Mouse (Mus musculus): ENCODE measurements around the gene Hrk. TPM values are rescaled to one million over a fixed set of nuclear protein-coding genes. Genes with fewer than 3 reads are reported as not detected.

The Hrk gene
- 0.29 and 0.38 TPM in 2 replicates for polyA plus RNA-seq (2014; fragmentation: Nextera tagmentation; extraction: Ambion mirVana)

DNA sequence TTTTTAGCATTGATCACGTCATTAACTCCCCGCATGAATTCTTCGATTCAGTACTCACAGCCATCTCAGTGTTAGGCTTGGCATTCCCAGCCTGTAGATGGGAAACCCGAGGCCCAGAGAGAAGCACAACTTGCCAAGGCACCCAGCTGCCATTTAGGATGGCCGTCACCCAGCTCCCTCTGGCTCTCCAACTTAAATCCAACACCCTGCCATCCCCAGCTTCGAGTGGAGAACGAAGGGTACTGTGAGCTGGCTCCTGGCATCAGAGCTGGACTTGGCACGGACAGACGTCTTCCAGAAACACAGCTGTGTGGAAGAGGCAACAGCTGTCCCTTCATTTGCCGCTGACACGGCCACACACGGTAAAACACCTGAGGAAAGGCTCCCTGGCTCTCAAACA is at the start of gene Hrk:
Hrk (plus strand) TSS at position 68 of the 400 bp plus-strand sequence.
- H3K4me1 ChIP-seq (ENCODE audit: control insufficient read depth, insufficient read depth, low read length) = no peaks in the 10 kb centered on the region
- no peak within 1 kb of the TSS for H3K4me3 ChIP-seq (ENCODE audit: low read depth, low read length)
- no peak within 1 kb of the TSS for H3K4me2 ChIP-seq (ENCODE audit: low read depth, low read length)
- DNase-seq (ENCODE audit: low spot score) (no peak), ATAC-seq (ENCODE audit: low read depth) (no peak)
- H3K9ac ChIP-seq (ENCODE audit: low read depth, low read length) = no peak within 1 kb of the TSS
- peaks cover 42% of the 10 kb centered on the region for H3K27me3 ChIP-seq (replicated peaks; ENCODE audit: control insufficient read depth, insufficient read depth, low read length)
- H3K9me3 ChIP-seq (ENCODE audit: control insufficient read depth, low read length) = no peaks in the 10 kb centered on the region
- no peaks in the 10 kb centered on the region for H3K36me3 ChIP-seq (ENCODE audit: control insufficient read depth, insufficient read depth, low read length)
- H3K27ac ChIP-seq (replicated peaks; ENCODE audit: low read depth, low read length) = no peak within 1 kb of the TSS
- 65% methylated on average over 12 of the region's 12 CpGs for WGBS

DNA sequence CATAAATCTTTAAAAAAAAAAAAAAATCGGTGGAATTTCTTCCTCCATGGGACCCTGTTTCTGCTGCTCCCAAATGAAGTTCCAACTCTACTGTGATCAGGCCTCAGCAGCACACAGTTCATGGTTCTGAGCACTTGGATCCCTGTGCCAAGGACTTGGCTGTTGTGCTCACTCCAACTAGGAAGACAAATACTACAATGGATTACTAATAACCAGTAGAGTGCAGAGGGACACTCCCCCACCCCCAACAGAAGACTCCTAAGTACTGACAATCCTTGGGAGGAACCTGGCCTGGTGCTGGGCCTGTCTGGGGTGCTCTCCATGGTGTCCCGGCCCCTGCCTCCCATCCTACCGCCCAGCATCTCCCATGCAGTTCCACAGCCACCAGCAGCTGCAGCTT is 46.1 kb upstream of the Hrk start:
- no peak overlapping the region for H3K9ac ChIP-seq (ENCODE audit: low read depth, low read length)
- ATAC-seq (ENCODE audit: low read depth) (no peak), DNase-seq (ENCODE audit: low spot score) (no peak)
- H3K9me3 ChIP-seq (ENCODE audit: control insufficient read depth, low read length) = no peaks in the 10 kb centered on the region
- H3K27me3 ChIP-seq (replicated peaks; ENCODE audit: control insufficient read depth, insufficient read depth, low read length) = no peaks in the 10 kb centered on the region
- H3K4me2 ChIP-seq (ENCODE audit: low read depth, low read length) = no peak overlapping the region
- no peak overlapping the region for H3K27ac ChIP-seq (replicated peaks; ENCODE audit: low read depth, low read length)
- H3K4me3 ChIP-seq (ENCODE audit: low read depth, low read length) = no peak overlapping the region
- peaks cover 10% of the 10 kb centered on the region for H3K4me1 ChIP-seq (ENCODE audit: control insufficient read depth, insufficient read depth, low read length)
- H3K36me3 ChIP-seq (ENCODE audit: control insufficient read depth, insufficient read depth, low read length) = peaks cover 10% of the 10 kb centered on the region; the same call in 1 of the 2 replicates
- 92% methylated on average over 3 of the region's 3 CpGs for WGBS

- no peak overlapping the region for H3K27ac ChIP-seq (replicated peaks; ENCODE audit: low read depth, low read length)
- 95% methylated on average over 5 of the region's 5 CpGs for WGBS
Measured at GRCm38 (mm10) chr5:118118922-118119321, 45.5 kb upstream of the Hrk start.

DNA sequence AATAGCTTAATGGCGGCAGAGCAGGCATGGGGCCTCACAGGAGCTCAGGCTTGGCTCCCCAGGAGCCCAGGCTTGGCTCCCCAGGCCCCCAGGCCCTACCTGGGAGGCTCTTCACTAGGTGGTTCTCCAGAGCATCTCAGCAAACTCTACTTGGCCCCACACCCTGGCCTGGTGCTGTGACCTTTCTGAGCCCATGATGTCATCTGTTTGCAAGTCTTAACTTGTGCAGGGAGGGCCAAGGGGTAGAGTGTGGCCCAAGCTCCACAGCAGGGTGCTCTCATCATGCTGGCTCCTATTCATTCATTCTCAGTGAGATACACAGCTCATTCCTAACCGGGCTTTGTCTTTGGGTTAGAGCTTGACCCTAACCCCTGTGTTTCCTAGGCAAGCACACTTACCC is 43.8 kb upstream of the Hrk start:
- ATAC-seq (ENCODE audit: low read depth) = no peak
- no peak overlapping the region for H3K4me3 ChIP-seq (ENCODE audit: low read depth, low read length)
- no peaks in the 10 kb centered on the region for H3K9me3 ChIP-seq (ENCODE audit: control insufficient read depth, low read length)
- H3K27me3 ChIP-seq (replicated peaks; ENCODE audit: control insufficient read depth, insufficient read depth, low read length) = no peaks in the 10 kb centered on the region
- no peak overlapping the region for H3K9ac ChIP-seq (ENCODE audit: low read depth, low read length)
- peaks cover 14% of the 10 kb centered on the region for H3K4me1 ChIP-seq (ENCODE audit: control insufficient read depth, insufficient read depth, low read length)
- no peak overlapping the region for H3K4me2 ChIP-seq (ENCODE audit: low read depth, low read length)
- peaks cover 23% of the 10 kb centered on the region; the same call in 1 of the 2 replicates for H3K36me3 ChIP-seq (ENCODE audit: control insufficient read depth, insufficient read depth, low read length)
- DNase-seq (ENCODE audit: low spot score) = no peak
- 31% methylated on average over 2 of the region's 2 CpGs for WGBS
- H3K27ac ChIP-seq (replicated peaks; ENCODE audit: low read depth, low read length) = no peak overlapping the region

More at GRCm38 (mm10) chr5:118118922-118119321, 45.5 kb upstream of the Hrk start:
- DNase-seq (ENCODE audit: low spot score) (no peak), ATAC-seq (ENCODE audit: low read depth) (no peak)
- Histone ChIP-seq H3K36me3 (ENCODE audit: control insufficient read depth, insufficient read depth, low read length) (peaks cover 10% of the 10 kb centered on the region; the same call in 1 of the 2 replicates), H3K4me2 (ENCODE audit: low read depth, low read length) (no peak overlapping the region), H3K9ac (ENCODE audit: low read depth, low read length) (no peak overlapping the region), H3K4me3 (ENCODE audit: low read depth, low read length) (no peak overlapping the region), H3K9me3 (ENCODE audit: control insufficient read depth, low read length) (no peaks in the 10 kb centered on the region), H3K27me3 (replicated peaks; ENCODE audit: control insufficient read depth, insufficient read depth, low read length) (no peaks in the 10 kb centered on the region), H3K4me1 (ENCODE audit: control insufficient read depth, insufficient read depth, low read length) (peaks cover 14% of the 10 kb centered on the region)

GRCm38 (mm10) chr5:118121928-118122327 is 42.5 kb upstream of the Hrk start:
- no peak for ATAC-seq (ENCODE audit: low read depth)
- H3K27me3 ChIP-seq (replicated peaks; ENCODE audit: control insufficient read depth, insufficient read depth, low read length) = no peaks in the 10 kb centered on the region
- H3K36me3 ChIP-seq (ENCODE audit: control insufficient read depth, insufficient read depth, low read length) = peaks cover 35% of the 10 kb centered on the region; the same call in 1 of the 2 replicates
- WGBS = 82% methylated on average over 4 of the region's 4 CpGs
- DNase-seq (ENCODE audit: low spot score) = no peak
- H3K9ac ChIP-seq (ENCODE audit: low read depth, low read length) = no peak overlapping the region
- H3K27ac ChIP-seq (replicated peaks; ENCODE audit: low read depth, low read length) = no peak overlapping the region
- no peak overlapping the region for H3K4me2 ChIP-seq (ENCODE audit: low read depth, low read length)
- H3K4me1 ChIP-seq (ENCODE audit: control insufficient read depth, insufficient read depth, low read length) = peaks cover 14% of the 10 kb centered on the region
- no peaks in the 10 kb centered on the region for H3K9me3 ChIP-seq (ENCODE audit: control insufficient read depth, low read length)
- no peak overlapping the region for H3K4me3 ChIP-seq (ENCODE audit: low read depth, low read length)

GRCm38 (mm10) chr5:118123096-118123495 is 41.4 kb upstream of the Hrk start:
- H3K4me3 ChIP-seq (ENCODE audit: low read depth, low read length) = no peak overlapping the region
- H3K4me2 ChIP-seq (ENCODE audit: low read depth, low read length) = 0 out of 2 replicates have a peak overlapping the region, but pooled peaks have one; percentile 12
- no peaks in the 10 kb centered on the region for H3K27me3 ChIP-seq (replicated peaks; ENCODE audit: control insufficient read depth, insufficient read depth, low read length)
- no peaks in the 10 kb centered on the region for H3K9me3 ChIP-seq (ENCODE audit: control insufficient read depth, low read length)
- 36% methylated on average over 10 of the region's 10 CpGs for whole genome bisulfite sequencing
- no peak overlapping the region for H3K9ac ChIP-seq (ENCODE audit: low read depth, low read length)
- ATAC-seq (ENCODE audit: low read depth) = peak; percentile 48; the same call in 1 of the 2 replicates
- H3K27ac ChIP-seq (replicated peaks; ENCODE audit: low read depth, low read length) = peak overlapping the region; percentile 53
- H3K4me1 ChIP-seq (ENCODE audit: control insufficient read depth, insufficient read depth, low read length) = peaks cover 14% of the 10 kb centered on the region
- H3K36me3 ChIP-seq (ENCODE audit: control insufficient read depth, insufficient read depth, low read length) = peaks cover 43% of the 10 kb centered on the region
- DNase-seq (ENCODE audit: low spot score) = peak; percentile 62

- WGBS = 85% methylated on average over 3 of the region's 4 CpGs
- H3K4me1 ChIP-seq (ENCODE audit: control insufficient read depth, insufficient read depth, low read length) = peaks cover 7% of the 10 kb centered on the region; the same call in 1 of the 2 replicates
- H3K4me2 ChIP-seq (ENCODE audit: low read depth, low read length) = no peak overlapping the region
- DNase-seq (ENCODE audit: low spot score) (no peak), ATAC-seq (ENCODE audit: low read depth) (no peak)
- no peaks in the 10 kb centered on the region for H3K9me3 ChIP-seq (ENCODE audit: control insufficient read depth, low read length)
- H3K27me3 ChIP-seq (replicated peaks; ENCODE audit: control insufficient read depth, insufficient read depth, low read length) = no peaks in the 10 kb centered on the region
- H3K9ac ChIP-seq (ENCODE audit: low read depth, low read length) = no peak overlapping the region
- H3K27ac ChIP-seq (replicated peaks; ENCODE audit: low read depth, low read length) = no peak overlapping the region
- no peak overlapping the region for H3K4me3 ChIP-seq (ENCODE audit: low read depth, low read length)
- peaks cover 61% of the 10 kb centered on the region for H3K36me3 ChIP-seq (ENCODE audit: control insufficient read depth, insufficient read depth, low read length)
Measured at GRCm38 (mm10) chr5:118126671-118127070, 37.8 kb upstream of the Hrk start.

GRCm38 (mm10) chr5:118128208-118128607 is 36.2 kb upstream of the Hrk start:
- no peaks in the 10 kb centered on the region for H3K27me3 ChIP-seq (replicated peaks; ENCODE audit: control insufficient read depth, insufficient read depth, low read length)
- 69% methylated on average over 6 of the region's 6 CpGs for WGBS
- H3K4me2 ChIP-seq (ENCODE audit: low read depth, low read length) = no peak overlapping the region
- ATAC-seq (ENCODE audit: low read depth) (no peak), DNase-seq (ENCODE audit: low spot score) (peak; percentile 32)
- H3K4me1 ChIP-seq (ENCODE audit: control insufficient read depth, insufficient read depth, low read length) = peaks cover 6% of the 10 kb centered on the region; the same call in 1 of the 2 replicates
- no peak overlapping the region for H3K27ac ChIP-seq (replicated peaks; ENCODE audit: low read depth, low read length)
- H3K4me3 ChIP-seq (ENCODE audit: low read depth, low read length) = no peak overlapping the region
- H3K36me3 ChIP-seq (ENCODE audit: control insufficient read depth, insufficient read depth, low read length) = peaks cover 65% of the 10 kb centered on the region
- H3K9me3 ChIP-seq (ENCODE audit: control insufficient read depth, low read length) = no peaks in the 10 kb centered on the region
- no peak overlapping the region for H3K9ac ChIP-seq (ENCODE audit: low read depth, low read length)

DNA sequence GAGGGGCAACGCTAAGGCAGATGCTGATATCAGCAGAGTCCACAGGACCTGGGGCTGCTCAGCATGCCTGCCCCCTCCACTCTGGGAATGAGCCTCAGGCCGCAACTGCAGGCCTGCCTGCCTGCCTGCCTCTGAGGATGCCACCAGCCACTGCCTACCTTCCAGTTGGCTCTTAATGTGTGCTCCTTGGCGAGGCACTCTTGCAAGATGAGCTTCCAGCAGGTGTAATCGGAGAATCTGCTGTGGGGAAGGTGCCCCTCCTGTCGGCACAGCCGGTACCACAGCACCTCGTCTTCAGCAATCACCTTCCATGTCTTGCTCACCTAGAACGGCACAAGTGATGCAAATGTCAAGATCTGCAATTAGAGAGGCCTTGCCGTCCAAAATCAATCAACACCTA is 35.8 kb upstream of the Hrk start:
- no peak for DNase-seq (ENCODE audit: low spot score)
- Histone ChIP-seq H3K9ac (ENCODE audit: low read depth, low read length) (no peak overlapping the region), H3K9me3 (ENCODE audit: control insufficient read depth, low read length) (no peaks in the 10 kb centered on the region), H3K27ac (replicated peaks; ENCODE audit: low read depth, low read length) (no peak overlapping the region), H3K36me3 (ENCODE audit: control insufficient read depth, insufficient read depth, low read length) (peaks cover 66% of the 10 kb centered on the region), H3K4me1 (ENCODE audit: control insufficient read depth, insufficient read depth, low read length) (peaks cover 1% of the 10 kb centered on the region; the same call in 1 of the 2 replicates), H3K4me2 (ENCODE audit: low read depth, low read length) (no peak overlapping the region), H3K4me3 (ENCODE audit: low read depth, low read length) (no peak overlapping the region), H3K27me3 (replicated peaks; ENCODE audit: control insufficient read depth, insufficient read depth, low read length) (no peaks in the 10 kb centered on the region)
- ATAC-seq (ENCODE audit: low read depth) = no peak; the same call in 1 of the 2 replicates
- WGBS = 71% methylated on average over 9 of the region's 9 CpGs
